Mouse (Mus musculus): Measurements from ENCODE around the gene Gpr35. TPM values are rescaled to one million over a fixed set of nuclear protein-coding genes. Genes with fewer than 3 reads are reported as not detected.

Gpr35 gene
- polyA plus RNA-seq (2015; fragmentation: Nextera tagmentation; extraction: Ambion mirVana) = 0.21 and 0.27 TPM in 2 replicates

DNA sequence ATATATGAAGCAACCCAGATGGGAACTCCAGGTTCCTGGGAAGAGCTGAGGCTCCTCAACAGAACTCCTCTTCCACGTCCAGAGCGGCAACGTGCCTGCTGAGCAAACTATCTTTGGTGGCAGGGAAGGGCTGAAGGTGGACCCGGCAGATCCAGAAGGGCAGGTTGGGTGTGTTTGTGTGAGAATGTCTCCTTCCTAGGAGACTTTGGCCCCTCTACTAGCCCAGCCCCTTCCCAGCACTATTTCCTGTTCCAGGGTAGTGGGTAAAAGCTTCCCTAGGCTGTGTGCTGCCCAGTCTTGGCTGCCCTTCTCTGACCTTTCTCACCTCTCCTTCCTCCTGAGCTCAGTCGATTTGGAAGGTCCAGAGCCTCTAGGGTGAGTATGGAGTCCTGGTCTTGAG, at the start of gene Gpr35:
Gene Gpr35, plus strand, starts transcription at position 259 of the 400 bp plus-strand sequence.

DNA sequence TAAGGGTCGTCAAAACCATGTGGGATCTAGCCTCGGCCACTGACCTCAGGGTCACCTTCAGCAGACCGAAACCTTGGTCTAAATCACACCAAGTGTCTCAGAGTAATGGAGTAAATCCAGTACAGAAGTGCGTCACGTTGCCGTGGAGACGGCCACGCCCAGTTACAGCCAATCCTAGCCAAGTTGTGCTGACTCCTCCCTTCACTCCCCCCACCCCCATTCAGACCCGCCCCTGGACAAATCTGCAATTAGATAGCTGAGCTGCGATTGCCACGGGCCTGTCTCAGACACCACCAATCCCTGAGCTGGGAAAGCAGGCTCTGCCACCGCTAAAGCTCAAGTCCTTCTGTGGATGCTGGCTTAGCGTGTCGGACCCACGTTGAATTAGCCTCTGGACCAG, 47.9 kb upstream of the Gpr35 start, which contains the start of gene Ankmy1:
Gene Ankmy1, minus strand, starts transcription at position 121 of the 400 bp plus-strand sequence.

DNA sequence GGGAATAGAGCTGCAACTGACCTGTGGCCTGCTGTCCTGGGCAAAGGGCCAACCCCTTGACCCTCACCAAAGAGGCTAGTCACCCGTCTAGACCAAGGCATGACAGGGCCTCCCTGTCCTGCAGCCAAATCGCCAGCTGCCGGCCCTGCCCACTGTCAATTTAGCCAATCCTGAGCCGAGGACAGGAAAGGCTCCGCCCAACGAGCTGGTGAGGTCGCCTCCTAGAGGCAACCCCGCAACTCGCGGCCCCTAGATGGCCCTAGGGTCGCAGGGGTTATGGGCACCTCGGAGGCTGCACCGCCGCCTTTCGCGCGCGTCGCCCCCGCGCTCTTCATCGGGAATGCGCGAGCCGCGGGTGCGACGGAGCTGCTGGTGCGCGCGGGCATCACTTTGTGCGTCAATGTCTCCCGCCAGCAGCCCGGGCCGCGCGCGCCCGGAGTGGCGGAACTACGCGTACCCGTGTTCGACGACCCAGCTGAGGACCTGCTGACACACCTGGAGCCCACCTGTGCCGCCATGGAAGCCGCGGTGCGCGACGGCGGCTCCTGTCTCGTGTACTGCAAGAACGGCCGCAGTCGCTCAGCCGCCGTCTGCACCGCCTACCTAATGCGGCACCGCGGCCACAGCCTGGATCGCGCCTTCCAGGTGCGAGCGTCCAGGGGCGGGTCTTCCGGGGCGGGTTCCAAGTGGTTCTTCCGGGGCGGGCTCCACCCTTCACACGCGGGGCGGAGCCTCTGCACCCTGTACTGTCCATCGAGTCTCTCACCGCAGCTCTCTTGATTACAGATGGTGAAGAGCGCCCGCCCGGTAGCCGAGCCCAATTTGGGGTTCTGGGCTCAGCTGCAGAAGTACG, 43.7 kb upstream of the Gpr35 start, which contains the start of gene Dusp28:
Gene Dusp28, plus strand, starts transcription at position 203 of the 853 bp plus-strand sequence.

DNA sequence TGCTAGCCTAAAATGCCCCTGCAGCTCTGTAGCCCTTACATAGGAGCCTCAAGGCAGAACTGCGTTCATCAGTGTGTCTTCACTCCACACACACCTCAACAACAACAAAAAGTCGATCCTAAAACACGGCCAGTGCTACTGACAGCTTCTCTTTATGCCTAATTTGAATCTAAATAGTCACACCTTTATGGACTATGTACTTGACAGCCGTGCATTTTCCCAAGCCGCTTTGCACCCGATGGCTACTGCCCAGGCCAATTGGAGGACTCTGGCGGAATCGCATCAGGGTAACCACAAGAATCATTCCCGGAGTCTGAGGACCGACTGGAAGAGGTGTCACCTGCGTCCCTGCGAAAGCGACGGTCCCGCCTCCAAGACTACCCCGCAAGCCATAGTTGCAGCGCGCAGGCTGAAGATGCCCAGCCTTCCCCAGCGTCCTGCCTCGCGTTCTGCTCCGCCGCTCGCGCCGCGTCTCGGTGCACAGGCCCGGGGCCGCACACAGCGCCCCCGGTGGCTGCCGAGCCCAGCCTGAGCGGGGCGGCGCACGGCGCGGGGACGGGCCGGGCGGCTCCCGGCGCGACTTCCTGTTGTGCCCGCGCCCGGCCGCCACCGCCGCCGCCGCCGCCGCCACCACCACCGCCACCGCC, 40.3 kb upstream of the Gpr35 start, which contains the start of gene Rnpepl1:
Gene Rnpepl1, plus strand, starts transcription at position 545 of the 647 bp plus-strand sequence.

DNA sequence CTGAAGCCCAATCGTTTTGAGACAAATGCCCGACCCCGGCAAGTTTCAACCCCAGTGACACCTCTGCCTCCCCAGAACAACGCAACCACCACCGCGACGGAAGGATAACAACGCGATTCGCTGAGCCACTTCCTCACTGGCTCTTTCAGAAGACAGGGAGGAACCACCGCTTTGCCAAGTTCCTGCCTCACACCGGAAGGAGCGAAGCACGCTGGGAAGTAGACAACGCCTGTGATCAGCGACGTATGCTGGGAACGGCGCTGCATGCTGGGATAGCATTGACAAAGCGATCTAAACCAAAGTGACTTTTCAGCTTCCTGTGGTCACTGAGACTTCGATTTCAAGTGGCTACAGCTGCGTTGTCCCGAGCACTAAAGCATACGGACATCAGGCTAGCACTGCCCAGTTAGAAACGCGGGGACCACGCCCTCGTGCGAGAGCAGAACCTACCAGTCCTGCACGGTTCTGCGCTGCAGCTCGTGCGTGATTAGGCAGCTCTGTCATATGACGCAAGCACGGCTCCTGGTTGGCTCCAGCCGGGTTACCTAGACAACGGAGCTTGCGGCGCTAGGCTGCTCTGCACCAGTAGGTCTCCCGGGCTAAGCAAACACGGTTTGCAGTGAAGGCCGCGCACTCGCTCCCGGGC, 16.4 kb upstream of the Gpr35 start, which contains the start of gene Capn10:
Gene Capn10, plus strand, starts transcription at position 195 of the 646 bp plus-strand sequence.

DNA sequence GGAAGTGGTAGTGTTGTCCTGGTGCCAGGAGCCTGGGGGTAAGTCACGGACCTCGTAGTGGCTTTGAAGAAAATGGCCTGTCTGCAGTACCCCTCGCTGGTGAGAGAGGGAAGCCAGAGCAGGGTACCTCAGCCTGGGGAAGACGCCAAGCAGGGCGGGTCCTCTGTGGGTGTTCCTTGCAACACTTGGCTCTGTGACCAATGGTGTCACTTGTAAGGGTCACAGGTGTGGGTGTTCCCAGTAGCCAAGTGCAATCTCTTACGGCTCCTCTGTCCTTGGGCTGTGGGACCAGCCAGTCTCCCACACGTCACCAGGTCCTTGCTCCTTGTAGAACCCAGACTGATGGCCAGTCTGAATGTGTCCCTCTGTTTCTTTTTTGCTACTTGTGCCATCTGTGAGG, 55.4 kb downstream of the Gpr35 start, which contains the start of gene Aqp12:
Gene Aqp12, plus strand, starts transcription at position 274 of the 400 bp plus-strand sequence.

Other genes with a start within 250 kb of the Gpr35 start
- gene Gpc1, start 119.2 kb upstream of the Gpr35 start, polyA plus RNA-seq (2015; fragmentation: Nextera tagmentation; extraction: Ambion mirVana) = 54.3 and 63.1 TPM in 2 replicates
- 0.09 and 0.10 TPM in 2 replicates for gene Ankmy1, start 48.0 kb upstream of the Gpr35 start, polyA plus RNA-seq (2015; fragmentation: Nextera tagmentation; extraction: Ambion mirVana)
- gene Dusp28, start 43.9 kb upstream of the Gpr35 start, polyA plus RNA-seq (2015; fragmentation: Nextera tagmentation; extraction: Ambion mirVana) = 22.5 and 22.9 TPM in 2 replicates
- gene Rnpepl1, start 40.1 kb upstream of the Gpr35 start, polyA plus RNA-seq (2015; fragmentation: Nextera tagmentation; extraction: Ambion mirVana) = 32.9 and 36.7 TPM in 2 replicates
- 58.2 and 64.1 TPM in 2 replicates for gene Capn10, start 16.5 kb upstream of the Gpr35 start, polyA plus RNA-seq (2015; fragmentation: Nextera tagmentation; extraction: Ambion mirVana)
- gene Aqp12, start 55.5 kb downstream of the Gpr35 start, polyA plus RNA-seq (2015; fragmentation: Nextera tagmentation; extraction: Ambion mirVana) = not detected in 2 replicates
- gene Kif1a, start 151.1 kb downstream of the Gpr35 start, polyA plus RNA-seq (2015; fragmentation: Nextera tagmentation; extraction: Ambion mirVana) = 639 and 734 TPM in 2 replicates
- 0.18 TPM in 1 of 2 replicates, not detected in the other for gene Agxt, start 184.4 kb downstream of the Gpr35 start, polyA plus RNA-seq (2015; fragmentation: Nextera tagmentation; extraction: Ambion mirVana)
- gene 2310007B03Rik, start 210.1 kb downstream of the Gpr35 start, polyA plus RNA-seq (2015; fragmentation: Nextera tagmentation; extraction: Ambion mirVana) = 0.10 TPM in 1 of 2 replicates, not detected in the other
- 0.28 and 0.34 TPM in 2 replicates for gene Crocc2, start 217.9 kb downstream of the Gpr35 start, polyA plus RNA-seq (2015; fragmentation: Nextera tagmentation; extraction: Ambion mirVana)